10 mouse cellular contexts compared by ENCODE assay signal in genomic region chr11:102405544-102406285, GRCm38 (mm10). TPM values are rescaled to one million over a fixed set of nuclear protein-coding genes. Genes with fewer than 3 reads are reported as not detected.
DNase-seq lines count a peak whose midpoint lies in the region; ATAC-seq and TF ChIP-seq lines count a peak whose summit lies in the region.
"Had no signal": no experiment of that assay in that cellular context is flagged by ENCODE, and none has a peak within 500 bp of the region (broad histone marks: within the 10 kb centered on the region; RNA-seq: fewer than 3 reads in every experiment).

No protein-coding gene starts in this region.

- no peak overlapping the region for H3K27ac ChIP-seq in heart, embryonic 11.5 days (ENCODE audit: low read depth, low read length)
- H3K27ac ChIP-seq in ES-E14 (ENCODE audit: insufficient read depth, low read depth, low read length, poor library complexity, severe bottlenecking) = 0 out of 2 replicates have a peak overlapping the region, but pooled peaks have one; percentile 67
- no peak overlapping the region for H3K27ac ChIP-seq in forebrain, embryonic 13.5 days
- H3K27ac ChIP-seq in liver, embryonic 16.5 days (ENCODE audit: low read length) = peak overlapping the region; percentile 94

- peaks cover 16% of the 10 kb centered on the region for H3K27me3 ChIP-seq in heart, embryonic 11.5 days (ENCODE audit: control insufficient read depth, insufficient read depth, low read length)
- H3K27me3 ChIP-seq in forebrain, embryonic 13.5 days = peaks cover 4% of the 10 kb centered on the region
- H3K27me3 ChIP-seq in liver, embryonic 16.5 days (ENCODE audit: control insufficient read depth, insufficient read depth, low read depth, low read length) = peaks cover 16% of the 10 kb centered on the region
- H3K27me3 ChIP-seq: Patski had no signal

- H3K9ac ChIP-seq in heart, embryonic 11.5 days (ENCODE audit: low read depth, low read length) = peak overlapping the region; percentile 95
- peak overlapping the region; percentile 79 for H3K9ac ChIP-seq in ES-E14 (ENCODE audit: insufficient read depth, low read depth, low read length, poor library complexity, severe bottlenecking)
- H3K9ac ChIP-seq in forebrain, embryonic 13.5 days = peak overlapping the region; percentile 83; the same call in 1 of the 2 replicates
- peak overlapping the region; percentile 89 for H3K9ac ChIP-seq in liver, embryonic 16.5 days (ENCODE audit: low read depth, low read length)

- H3K4me1 ChIP-seq in heart, embryonic 11.5 days (ENCODE audit: control insufficient read depth, insufficient read depth, low read length) = peaks cover 11% of the 10 kb centered on the region
- peaks cover 0 to 18% of the 10 kb centered on the region in 2 experiments; a peak in 2 of 4 replicates for H3K4me1 ChIP-seq in ES-E14 (ENCODE audit: control insufficient read depth in 2 of 2, insufficient read depth in 2 of 2, low read length in 2 of 2, poor library complexity in 1 of 2)
- peaks cover 33% of the 10 kb centered on the region for H3K4me1 ChIP-seq in forebrain, embryonic 13.5 days
- H3K4me1 ChIP-seq in liver, embryonic 16.5 days (ENCODE audit: control insufficient read depth, low read depth, low read length) = peaks cover 40% of the 10 kb centered on the region

- 77% methylated on average over 11 of the region's 11 CpGs for WGBS in heart, embryonic 11.5 days (ENCODE audit: insufficient replicate concordance)
- WGBS in forebrain, embryonic 13.5 days = 89% methylated on average over 11 of the region's 11 CpGs
- WGBS in liver, embryonic 16.5 days (ENCODE audit: insufficient replicate concordance) = 79% methylated on average over 11 of the region's 11 CpGs

- H3K9me3 ChIP-seq in heart, embryonic 11.5 days (replicated peaks; ENCODE audit: control insufficient read depth, low read length) = no peaks in the 10 kb centered on the region
- no peaks in the 10 kb centered on the region for H3K9me3 ChIP-seq in ES-E14 (ENCODE audit: control insufficient read depth, insufficient read depth, low read depth, low read length)
- no peaks in the 10 kb centered on the region for H3K9me3 ChIP-seq in forebrain, embryonic 13.5 days (replicated peaks)
- H3K9me3 ChIP-seq in liver, embryonic 16.5 days (replicated peaks; ENCODE audit: control insufficient read depth, low read length) = no peaks in the 10 kb centered on the region

- no peak for ATAC-seq in heart, embryonic 11.5 days (replicated peaks; ENCODE audit: insufficient number of reproducible peaks, low FRiP score, low TSS enrichment)
- no peak for ATAC-seq in forebrain, embryonic 13.5 days
- ATAC-seq in liver, embryonic 16.5 days (ENCODE audit: low read depth) = no peak
- ATAC-seq: Patski had no signal

- H3K4me2 ChIP-seq in heart, embryonic 11.5 days = peak overlapping the region; percentile 90
- peak overlapping the region; percentile 80 for H3K4me2 ChIP-seq in forebrain, embryonic 13.5 days
- H3K4me2 ChIP-seq in liver, embryonic 16.5 days (ENCODE audit: low read depth, low read length) = peak overlapping the region; percentile 94

- in situ Hi-C loops in ES-E14 (cut with MboI; ENCODE audit: low sequenced_read_pairs in 2 of 2, unreplicated experiment in 2 of 2) = no loop called here

- no peak for DNase-seq in heart, postnatal 14 days
- DNase-seq in ES-E14 (ENCODE audit: low read depth, low spot score) = no peak
- DNase-seq in layer of hippocampus, adult 8-10 months (ENCODE audit: low spot score in 2 of 2) = no peak
- DNase-seq in gastrocnemius, postnatal 4 days (ENCODE audit: low spot score in 2 of 2) = no peak
- no peak for DNase-seq in urinary bladder, postnatal 10 days (ENCODE audit: low spot score)
- DNase-seq: gastrocnemius, postnatal 14 days had no signal

- intact Hi-C loops in heart, postnatal 14 days (cut with DNase I) = no loop called here

- peaks cover 17% of the 10 kb centered on the region for H3K36me3 ChIP-seq in heart, embryonic 11.5 days (ENCODE audit: control insufficient read depth, insufficient read depth, low read length)
- H3K36me3 ChIP-seq in ES-E14 (ENCODE audit: control insufficient read depth, insufficient read depth, low read length, poor library complexity, severe bottlenecking) = peaks cover 42% of the 10 kb centered on the region
- H3K36me3 ChIP-seq in forebrain, embryonic 13.5 days (ENCODE audit: poor library complexity, severe bottlenecking) = peaks cover 43% of the 10 kb centered on the region
- peaks cover 42% of the 10 kb centered on the region for H3K36me3 ChIP-seq in liver, embryonic 16.5 days (ENCODE audit: control insufficient read depth, insufficient read depth)

- peak overlapping the region; percentile 90 for H3K4me3 ChIP-seq in heart, embryonic 11.5 days (ENCODE audit: low read depth, low read length)
- peak overlapping the region; percentile 75 to 94 for H3K4me3 ChIP-seq in ES-E14 (ENCODE audit: insufficient read depth in 1 of 2, low read depth in 1 of 2, low read length in 2 of 2, poor library complexity in 1 of 2, severe bottlenecking in 1 of 2)
- H3K4me3 ChIP-seq in forebrain, embryonic 13.5 days = peak overlapping the region; percentile 77; the same call in 1 of the 2 replicates
- peak overlapping the region; percentile 79 for H3K4me3 ChIP-seq in liver, embryonic 16.5 days (ENCODE audit: low read depth, low read length)

TF ChIP-seq in ES-E14, 5 proteins besides CTCF, POLR2A, EP300 and RAD21:
- TF ChIP-seq ZC3H11A (IDR thresholded peaks at IDR 0.05; ENCODE audit: borderline replicate concordance, low read depth, low read length) = no peak
- no peak for TF ChIP-seq HCFC1 (IDR thresholded peaks at IDR 0.05; ENCODE audit: borderline replicate concordance, insufficient read depth, low read length)
- no peak for TF ChIP-seq MAFK (IDR thresholded peaks at IDR 0.05; ENCODE audit: insufficient read depth, low read depth, low read length)
- TF ChIP-seq ZNF384 (IDR thresholded peaks at IDR 0.05; ENCODE audit: low read depth, low read length) = no peak
- no peak for TF ChIP-seq CHD2 (IDR thresholded peaks at IDR 0.05; ENCODE audit: low read depth, low read length)

RNA-seq across cellular contexts. Expression of gene Slc25a39, which starts 2.0 kb away (rescaled TPM):
- polyA plus RNA-seq in heart, embryonic 11.5 days (2014; fragmentation: Nextera tagmentation; extraction: Ambion mirVana) = 274 and 281 TPM in 2 replicates
- 100 to 1,000 TPM; 163 to 176 TPM for total RNA-seq in heart, postnatal 14 days (2021)
- total RNA-seq in ES-E14 (2012; rRNA removed) = 152 and 175 TPM in 2 replicates
- polyA plus RNA-seq in forebrain, embryonic 13.5 days (2015; fragmentation: Nextera tagmentation; extraction: Ambion mirVana) = 157 and 159 TPM in 2 replicates
- 454 and 500 TPM in 2 replicates for polyA plus RNA-seq in liver, embryonic 16.5 days (2015; fragmentation: Nextera tagmentation; extraction: Ambion mirVana)
- total RNA-seq in layer of hippocampus, adult 8-10 months (2022) = 10 to 100 TPM; 62.0 to 72.4 (median 64.6) TPM
- total RNA-seq in gastrocnemius, postnatal 4 days (2021) = 10 to 100 TPM; 54.5 to 66.3 TPM

RNA-seq across cellular contexts. Expression of gene Rundc3a, which starts 12.5 kb away (rescaled TPM):
- 1.3 TPM in 2 replicates for polyA plus RNA-seq in heart, embryonic 11.5 days (2014; fragmentation: Nextera tagmentation; extraction: Ambion mirVana)
- total RNA-seq in heart, postnatal 14 days (2021) = under 1 TPM in 1 of 2 experiments, not detected in 1; 0.29 TPM
- total RNA-seq in ES-E14 (2012; rRNA removed) = 6.7 and 15.9 TPM in 2 replicates
- polyA plus RNA-seq in forebrain, embryonic 13.5 days (2015; fragmentation: Nextera tagmentation; extraction: Ambion mirVana) = 93.9 and 94.8 TPM in 2 replicates
- 2.1 and 2.2 TPM in 2 replicates for polyA plus RNA-seq in liver, embryonic 16.5 days (2015; fragmentation: Nextera tagmentation; extraction: Ambion mirVana)
- total RNA-seq in layer of hippocampus, adult 8-10 months (2022) = 100 to 1,000 TPM; 420 to 453 (median 428) TPM
- 1 to 10 TPM; 1.3 to 1.4 TPM for total RNA-seq in gastrocnemius, postnatal 4 days (2021)

RNA-seq across cellular contexts. Expression of gene Grn, which starts 24.4 kb away (rescaled TPM):
- 110 and 113 TPM in 2 replicates for polyA plus RNA-seq in heart, embryonic 11.5 days (2014; fragmentation: Nextera tagmentation; extraction: Ambion mirVana)
- total RNA-seq in heart, postnatal 14 days (2021) = 100 to 1,000 TPM; 130 to 136 TPM
- 81.5 and 154 TPM in 2 replicates for total RNA-seq in ES-E14 (2012; rRNA removed)
- 49.5 and 53.9 TPM in 2 replicates for polyA plus RNA-seq in forebrain, embryonic 13.5 days (2015; fragmentation: Nextera tagmentation; extraction: Ambion mirVana)
- polyA plus RNA-seq in liver, embryonic 16.5 days (2015; fragmentation: Nextera tagmentation; extraction: Ambion mirVana) = 103 and 118 TPM in 2 replicates
- 100 to 1,000 TPM in 2 of 4 experiments, 10 to 100 TPM in 2; 61.9 to 191 (median 114) TPM for total RNA-seq in layer of hippocampus, adult 8-10 months (2022)
- 100 to 1,000 TPM; 129 to 130 TPM for total RNA-seq in gastrocnemius, postnatal 4 days (2021)

RNA-seq across cellular contexts. Expression of gene Slc4a1, which starts 39.7 kb away (rescaled TPM):
- 102 and 112 TPM in 2 replicates for polyA plus RNA-seq in heart, embryonic 11.5 days (2014; fragmentation: Nextera tagmentation; extraction: Ambion mirVana)
- total RNA-seq in heart, postnatal 14 days (2021) = 10 to 100 TPM; 22.7 to 23.0 TPM
- total RNA-seq in ES-E14 (2012; rRNA removed) = 0.18 and 0.21 TPM in 2 replicates
- 2.6 and 6.5 TPM in 2 replicates for polyA plus RNA-seq in forebrain, embryonic 13.5 days (2015; fragmentation: Nextera tagmentation; extraction: Ambion mirVana)
- polyA plus RNA-seq in liver, embryonic 16.5 days (2015; fragmentation: Nextera tagmentation; extraction: Ambion mirVana) = 1,073 and 1,144 TPM in 2 replicates
- under 1 TPM in 2 of 4 experiments, not detected in 2; 0.10 to 0.11 TPM for total RNA-seq in layer of hippocampus, adult 8-10 months (2022)
- total RNA-seq in gastrocnemius, postnatal 4 days (2021) = 1 to 10 TPM; 2.5 to 7.2 TPM
- polyA plus RNA-seq: Patski had no signal

RNA-seq across cellular contexts. Expression of gene Fam171a2, which starts 41.8 kb away (rescaled TPM):
- polyA plus RNA-seq in heart, embryonic 11.5 days (2014; fragmentation: Nextera tagmentation; extraction: Ambion mirVana) = 3.1 and 5.1 TPM in 2 replicates
- 10 to 100 TPM; 10.5 to 11.4 TPM for total RNA-seq in heart, postnatal 14 days (2021)
- total RNA-seq in ES-E14 (2012; rRNA removed) = 6.7 and 13.1 TPM in 2 replicates
- 8.5 and 9.3 TPM in 2 replicates for polyA plus RNA-seq in forebrain, embryonic 13.5 days (2015; fragmentation: Nextera tagmentation; extraction: Ambion mirVana)
- 0.20 and 0.34 TPM in 2 replicates for polyA plus RNA-seq in liver, embryonic 16.5 days (2015; fragmentation: Nextera tagmentation; extraction: Ambion mirVana)
- total RNA-seq in layer of hippocampus, adult 8-10 months (2022) = 10 to 100 TPM; 77.6 to 94.7 (median 85.7) TPM
- total RNA-seq in gastrocnemius, postnatal 4 days (2021) = 10 to 100 TPM; 27.4 to 43.6 TPM

Comparison
In these comparisons a context has a peak if more than half of its experiments do, and no peak if none do; other contexts are left out.
1. H3K27ac ChIP-seq: peak in ES-E14 (single experiment) and liver, embryonic 16.5 days (single experiment); none in heart, embryonic 11.5 days (single experiment) and forebrain, embryonic 13.5 days (single experiment).
2. RNA of gene Rundc3a, which starts 12.5 kb away (total RNA-seq): 420 to 453 TPM in layer of hippocampus, adult 8-10 months; 6.7 to 15.9 TPM in ES-E14, 1.3 to 1.4 TPM in gastrocnemius, postnatal 4 days and 0.29 TPM in heart, postnatal 14 days; every median in the first group is over 10 times any median in the second.
3. Peak in every context shown above with its lines, with median percentiles within 50 percentile points of each other: H3K4me2 ChIP-seq, H3K4me3 ChIP-seq and H3K9ac ChIP-seq.